Mouse (Mus musculus) heart, adult 2 months (tissue): ENCODE measurements around the gene Ubtd2. TPM values are rescaled to one million over a fixed set of nuclear protein-coding genes. Genes with fewer than 3 reads are reported as not detected.

Source experiments
- DNase-seq, 2 experiments: peaks; one replicate each; pipeline ENCODE4 v3.0.0; 2021
- H3K27ac ChIP-seq: fragments of 200-600 bp; 2 replicates; pipeline ENCODE4 v1.8.1; 2022
- H3K27me3 ChIP-seq: fragments of 200-500 bp; 2 replicates; pipeline ENCODE4 v1.6.1; 2012; ENCODE audit warnings: mild to moderate bottlenecking, low read length, inconsistent platforms, mixed read lengths; ENCODE audit not compliant: control insufficient read depth, insufficient read depth
- H3K36me3 ChIP-seq: fragments of 200-500 bp; 2 replicates; pipeline ENCODE4 v1.6.1; 2012; ENCODE audit warnings: low read length, inconsistent platforms; ENCODE audit not compliant: control insufficient read depth, insufficient read depth
- H3K4me1 ChIP-seq: fragments of 200-500 bp; 2 replicates; pipeline ENCODE4 v1.6.1; 2011; ENCODE audit warnings: low read length; ENCODE audit not compliant: control insufficient read depth, insufficient read depth
- H3K4me3 ChIP-seq: fragments of 200-600 bp; 2 replicates; pipeline ENCODE4 v1.8.1; 2022
- H3K79me2 ChIP-seq: fragments of 200-500 bp; replicated peaks from 2 replicates; pipeline ENCODE4 v1.6.1; 2012; ENCODE audit warnings: mild to moderate bottlenecking, inconsistent platforms, low read length, moderate library complexity, mixed read lengths; ENCODE audit not compliant: control insufficient read depth, insufficient read depth
- H3K9ac ChIP-seq: fragments of 200-500 bp; 2 replicates; pipeline ENCODE4 v1.6.1; 2012; ENCODE audit warnings: low read depth, mild to moderate bottlenecking, control low read depth, inconsistent platforms, low read length, mixed read lengths
- CTCF ChIP-seq: fragments of 200-600 bp; IDR thresholded peaks from 2 replicates; pipeline ENCODE4 v1.8.1; 2022; ENCODE audit warnings: antibody characterized with exemption, mild to moderate bottlenecking, moderate library complexity
- EP300 ChIP-seq: fragments of 200-500 bp; IDR thresholded peaks from 2 replicates; pipeline ENCODE4 v1.6.1; 2011; ENCODE audit warnings: low read depth, low read length, control low read depth; ENCODE audit not compliant: insufficient read depth
- POLR2A ChIP-seq: fragments of 200-500 bp; IDR thresholded peaks from 2 replicates; pipeline ENCODE4 v1.6.1; 2011; ENCODE audit warnings: mild to moderate bottlenecking, low read depth, low read length, control low read depth; ENCODE audit not compliant: insufficient read depth
- WGBS: fragments of 180-500 bp; shearing (Covaris S2); methylation state at CpG from one replicate; pipeline ENCODE4 v1.1.7; 2018; 5-methylcytosine and 5-hydroxymethylcytosine counted together
- intact Hi-C: fragments of 180-260 bp; cut with DNase I; formaldehyde crosslinking; loops from one replicate; pipeline ENCODE4 v1.15.1; 2025
- polyA plus RNA-seq: library from polyadenylated mRNA; depleted of rRNA; stranded (reverse); fragments of >200 nt; gene quantifications from 2 replicates; pipeline ENCODE4 v1.2.3, GENCODE M21; 2012; rRNA removed
- total RNA-seq, 2 experiments: library from RNA; stranded (reverse); gene quantifications; 2 replicates each; pipeline ENCODE4 v1.2.3; 2021

The Ubtd2 gene
- total and polyA plus RNA-seq, 3 experiments = 4.2 to 5.1 (median 4.5) TPM

GRCm38 (mm10) chr11:32562706-32563105 lies 107.5 kb downstream of the Ubtd2 start:
- 54% methylated on average over 5 of the region's 5 CpGs for WGBS
- Histone ChIP-seq H3K36me3 (no peaks in the 10 kb centered on the region), H3K27me3 (no peaks in the 10 kb centered on the region), H3K27ac (peak overlapping the region; percentile 69), H3K79me2 (no peaks in the 10 kb centered on the region), H3K9ac (no peak overlapping the region), H3K4me3 (no peak overlapping the region), H3K4me1 (peaks cover 38% of the 10 kb centered on the region)
- no peak for DNase-seq
- no peak for TF ChIP-seq POLR2A
- TF ChIP-seq EP300 = no peak
- TF ChIP-seq CTCF = no peak
- intact Hi-C loops = loop anchor here (2.0 kb wide), 1 partner anchor 24 kb away; no protein-coding TSS in a partner anchor

- Histone ChIP-seq H3K9ac (no peak overlapping the region), H3K36me3 (no peaks in the 10 kb centered on the region), H3K27me3 (no peaks in the 10 kb centered on the region), H3K4me1 (peaks cover 38% of the 10 kb centered on the region), H3K27ac (peak overlapping the region; percentile 10), H3K79me2 (no peaks in the 10 kb centered on the region), H3K4me3 (no peak overlapping the region)
- TF ChIP-seq CTCF (no peak), EP300 (no peak), POLR2A (no peak)
- WGBS = 60% methylated on average over 3 of the region's 3 CpGs
- intact Hi-C loops = loop anchor here (2.0 kb wide), 1 partner anchor 25 kb away; no protein-coding TSS in a partner anchor
- no peak for DNase-seq
These were observed 108.5 kb downstream of the Ubtd2 start for GRCm38 (mm10) chr11:32563660-32564059.

- Histone ChIP-seq H3K4me1 (peaks cover 37% of the 10 kb centered on the region), H3K36me3 (no peaks in the 10 kb centered on the region), H3K4me3 (no peak overlapping the region), H3K27me3 (no peaks in the 10 kb centered on the region), H3K27ac (peak overlapping the region; percentile 10), H3K9ac (no peak overlapping the region), H3K79me2 (no peaks in the 10 kb centered on the region)
- DNase-seq = no peak
- intact Hi-C loops = no loop called here
- 36% methylated on average over 4 of the region's 4 CpGs for WGBS
- no peak for TF ChIP-seq EP300
- no peak for TF ChIP-seq POLR2A
- TF ChIP-seq CTCF = no peak
These were observed 109.5 kb downstream of the Ubtd2 start for GRCm38 (mm10) chr11:32564629-32565028.

- H3K79me2 ChIP-seq = no peaks in the 10 kb centered on the region
- H3K9ac ChIP-seq = no peak overlapping the region
- WGBS = 36% methylated on average over 8 of the region's 8 CpGs
- peak overlapping the region; percentile 10 for H3K27ac ChIP-seq
- no peak overlapping the region for H3K4me3 ChIP-seq
- DNase-seq = peak in 1 of 2 experiments; percentile 71
- no peaks in the 10 kb centered on the region for H3K27me3 ChIP-seq
- intact Hi-C loops = no loop called here
- peaks cover 37% of the 10 kb centered on the region for H3K4me1 ChIP-seq
- TF ChIP-seq POLR2A (no peak), CTCF (no peak), EP300 (0 out of 2 replicates have a peak, but pooled peaks have one; percentile 11)
- no peaks in the 10 kb centered on the region for H3K36me3 ChIP-seq
These were observed 109.9 kb downstream of the Ubtd2 start for GRCm38 (mm10) chr11:32565088-32565487.

- intact Hi-C loops = no loop called here
- Histone ChIP-seq H3K27ac (no peak overlapping the region), H3K36me3 (no peaks in the 10 kb centered on the region), H3K9ac (no peak overlapping the region), H3K4me1 (peaks cover 38% of the 10 kb centered on the region), H3K4me3 (no peak overlapping the region), H3K27me3 (no peaks in the 10 kb centered on the region), H3K79me2 (no peaks in the 10 kb centered on the region)
- no peak for DNase-seq
- WGBS = 79% methylated on average over 6 of the region's 6 CpGs
- TF ChIP-seq EP300 (no peak), POLR2A (no peak), CTCF (no peak)
These were observed 111.0 kb downstream of the Ubtd2 start for GRCm38 (mm10) chr11:32566184-32566583.

Other genes starting within 250 kb of the Ubtd2 start
- 10 to 100 TPM; 10.0 to 13.3 TPM for gene Snrnp25, start 250.0 kb upstream of the Ubtd2 start, total RNA-seq
- gene Snrnp25, start 250.0 kb upstream of the Ubtd2 start, polyA plus RNA-seq = 11.8 and 13.8 TPM in 2 replicates
- 10 to 100 TPM; 22.8 to 23.9 TPM for gene Rhbdf1, start 233.1 kb upstream of the Ubtd2 start, total RNA-seq
- gene Rhbdf1, start 233.1 kb upstream of the Ubtd2 start, polyA plus RNA-seq = 70.3 and 92.8 TPM in 2 replicates
- 1 to 10 TPM; 5.1 to 6.2 TPM for gene Mpg, start 228.9 kb upstream of the Ubtd2 start, total RNA-seq
- 5.2 and 6.0 TPM in 2 replicates for gene Mpg, start 228.9 kb upstream of the Ubtd2 start, polyA plus RNA-seq
- gene Nprl3, start 187.7 kb upstream of the Ubtd2 start, total RNA-seq = 10 to 100 TPM; 27.1 to 27.2 TPM
- gene Nprl3, start 187.7 kb upstream of the Ubtd2 start, polyA plus RNA-seq = 59.5 and 79.9 TPM in 2 replicates
- gene Hba-x, start 179.0 kb upstream of the Ubtd2 start, total RNA-seq = not detected
- not detected in 2 replicates for gene Hba-x, start 179.0 kb upstream of the Ubtd2 start, polyA plus RNA-seq
- over 10,000 TPM in 1 of 2 experiments, 1,000 to 10,000 TPM in 1; 5,353 to 37,215 TPM for gene Hba-a1, start 171.9 kb upstream of the Ubtd2 start, total RNA-seq
- 3,162 and 34,446 TPM in 2 replicates for gene Hba-a1, start 171.9 kb upstream of the Ubtd2 start, polyA plus RNA-seq
- gene Hbq1b, start 168.4 kb upstream of the Ubtd2 start, total RNA-seq = 1 to 10 TPM in 1 of 2 experiments, under 1 TPM in 1; 0.70 to 2.4 TPM
- gene Hbq1b, start 168.4 kb upstream of the Ubtd2 start, polyA plus RNA-seq = 1.5 and 3.8 TPM in 2 replicates
- over 10,000 TPM in 1 of 2 experiments, 1,000 to 10,000 TPM in 1; 4,976 to 34,253 TPM for gene Hba-a2, start 158.9 kb upstream of the Ubtd2 start, total RNA-seq
- gene Hba-a2, start 158.9 kb upstream of the Ubtd2 start, polyA plus RNA-seq = 9,938 and 81,467 TPM in 2 replicates
- gene Hbq1a, start 155.3 kb upstream of the Ubtd2 start, total RNA-seq = 1 to 10 TPM in 1 of 2 experiments, not detected in 1; 4.4 TPM
- gene Hbq1a, start 155.3 kb upstream of the Ubtd2 start, polyA plus RNA-seq = 0.50 and 7.0 TPM in 2 replicates
- 1 to 10 TPM; 3.2 to 8.5 TPM for gene Sh3pxd2b, start 107.5 kb upstream of the Ubtd2 start, total RNA-seq
- 4.0 and 5.3 TPM in 2 replicates for gene Sh3pxd2b, start 107.5 kb upstream of the Ubtd2 start, polyA plus RNA-seq
- gene Efcab9, start 76.7 kb downstream of the Ubtd2 start, total RNA-seq = not detected
- gene Efcab9, start 76.7 kb downstream of the Ubtd2 start, polyA plus RNA-seq = not detected in 2 replicates
- gene Stk10, start 77.9 kb downstream of the Ubtd2 start, total RNA-seq = 10 to 100 TPM in 1 of 2 experiments, 1 to 10 TPM in 1; 9.2 to 10.1 TPM
- gene Stk10, start 77.9 kb downstream of the Ubtd2 start, polyA plus RNA-seq = 8.4 and 9.8 TPM in 2 replicates
- gene Fbxw11, start 187.4 kb downstream of the Ubtd2 start, total RNA-seq = 10 to 100 TPM; 47.8 to 58.7 TPM
- 27.3 and 53.7 TPM in 2 replicates for gene Fbxw11, start 187.4 kb downstream of the Ubtd2 start, polyA plus RNA-seq